9 mouse cellular contexts compared by ENCODE assay signal in genomic region chr9:63997439-63997838, GRCm38 (mm10). TPM values are rescaled to one million over a fixed set of nuclear protein-coding genes. Genes with fewer than 3 reads are reported as not detected.
DNase-seq lines count a peak whose midpoint lies in the region; ATAC-seq and TF ChIP-seq lines count a peak whose summit lies in the region.
"Had no signal": no experiment of that assay in that cellular context is flagged by ENCODE, and none has a peak within 500 bp of the region (broad histone marks: within the 10 kb centered on the region; RNA-seq: fewer than 3 reads in every experiment).

No protein-coding gene starts in this region.

- intact Hi-C loops in heart, adult 2 months (cut with DNase I), result loop anchor here (2.0 kb wide), 1 partner anchor 19 kb away; no protein-coding TSS in a partner anchor
- intact Hi-C loops in heart, postnatal 10 days (cut with DNase I), result no loop called here

- no peak for TF ChIP-seq POLR2A in heart, adult 2 months (IDR thresholded peaks at IDR 0.05; ENCODE audit: insufficient read depth, low read depth, low read length)

- ATAC-seq in midbrain, embryonic 11.5 days (ENCODE audit: low FRiP score), result no peak
- ATAC-seq in midbrain, embryonic 16.5 days, result 0 out of 2 replicates have a peak, but pooled peaks have one; percentile 48

- TF ChIP-seq EP300 in heart, adult 2 months (IDR thresholded peaks at IDR 0.05; ENCODE audit: insufficient read depth, low read depth, low read length), result no peak

- DNase-seq in heart, adult 2 months, result no peak
- no peak for DNase-seq in heart, postnatal 10 days
- no peak for DNase-seq in midbrain, embryonic 10.5 days (ENCODE audit: low spot score)
- DNase-seq in midbrain, embryonic 11.5 days (ENCODE audit: low spot score, missing footprints), result no peak
- peak; percentile 34 for DNase-seq in gastrocnemius, postnatal 10 days
- DNase-seq in frontal cortex, postnatal 10 days (ENCODE audit: low spot score in 2 of 2), result no peak
- no peak for DNase-seq in frontal cortex, postnatal 14 days (ENCODE audit: low spot score in 2 of 2)

- no peaks in the 10 kb centered on the region for H3K27me3 ChIP-seq in heart, adult 2 months (ENCODE audit: control insufficient read depth, insufficient read depth, low read length)
- H3K27me3 ChIP-seq in midbrain, embryonic 10.5 days (ENCODE audit: low read depth, poor library complexity, severe bottlenecking), result no peaks in the 10 kb centered on the region
- no peaks in the 10 kb centered on the region for H3K27me3 ChIP-seq in midbrain, embryonic 11.5 days (ENCODE audit: control insufficient read depth, insufficient read depth, low read length)
- H3K27me3 ChIP-seq in midbrain, embryonic 16.5 days (ENCODE audit: control insufficient read depth, insufficient read depth, low read depth, low read length), result no peaks in the 10 kb centered on the region

- H3K9me3 ChIP-seq in midbrain, embryonic 10.5 days (replicated peaks), result no peaks in the 10 kb centered on the region
- no peaks in the 10 kb centered on the region for H3K9me3 ChIP-seq in midbrain, embryonic 11.5 days (ENCODE audit: control insufficient read depth, low read length)
- no peaks in the 10 kb centered on the region for H3K9me3 ChIP-seq in midbrain, embryonic 16.5 days (replicated peaks; ENCODE audit: control insufficient read depth, low read length, poor library complexity, severe bottlenecking)
- H3K9me3 ChIP-seq: megakaryocyte, embryonic 14.5 days had no signal

- no peaks in the 10 kb centered on the region for H3K79me2 ChIP-seq in heart, adult 2 months (replicated peaks; ENCODE audit: control insufficient read depth, insufficient read depth, low read length)

- no peak overlapping the region for H3K4me3 ChIP-seq in heart, adult 2 months
- no peak overlapping the region for H3K4me3 ChIP-seq in midbrain, embryonic 10.5 days
- no peak overlapping the region for H3K4me3 ChIP-seq in midbrain, embryonic 11.5 days (ENCODE audit: low read depth, low read length)
- H3K4me3 ChIP-seq in midbrain, embryonic 16.5 days (ENCODE audit: low read depth, low read length), result no peak overlapping the region
- H3K4me3 ChIP-seq: megakaryocyte, embryonic 14.5 days had no signal

- H3K9ac ChIP-seq in heart, adult 2 months (ENCODE audit: low read depth, low read length), result no peak overlapping the region
- no peak overlapping the region for H3K9ac ChIP-seq in midbrain, embryonic 11.5 days (ENCODE audit: low read length)
- no peak overlapping the region for H3K9ac ChIP-seq in midbrain, embryonic 16.5 days (ENCODE audit: low read depth, low read length)

- H3K36me3 ChIP-seq in heart, adult 2 months (ENCODE audit: control insufficient read depth, insufficient read depth, low read length), result no peaks in the 10 kb centered on the region
- peaks cover 65% of the 10 kb centered on the region for H3K36me3 ChIP-seq in midbrain, embryonic 10.5 days
- H3K36me3 ChIP-seq in midbrain, embryonic 11.5 days (ENCODE audit: control insufficient read depth, insufficient read depth, low read length), result no peaks in the 10 kb centered on the region
- H3K36me3 ChIP-seq in midbrain, embryonic 16.5 days (ENCODE audit: control insufficient read depth, insufficient read depth, low read length), result no peaks in the 10 kb centered on the region

- no peak overlapping the region for H3K4me2 ChIP-seq in midbrain, embryonic 11.5 days
- H3K4me2 ChIP-seq in midbrain, embryonic 16.5 days (ENCODE audit: low read length), result no peak overlapping the region

- peak; percentile 59 for TF ChIP-seq CTCF in heart, adult 2 months (IDR thresholded peaks at IDR 0.05)

- no peak overlapping the region for H3K27ac ChIP-seq in heart, adult 2 months
- peak overlapping the region; percentile 29; the same call in 1 of the 2 replicates for H3K27ac ChIP-seq in midbrain, embryonic 10.5 days (replicated peaks)
- no peak overlapping the region for H3K27ac ChIP-seq in midbrain, embryonic 11.5 days (ENCODE audit: low read depth, low read length)
- H3K27ac ChIP-seq in midbrain, embryonic 16.5 days (ENCODE audit: low read length), result peak overlapping the region; percentile 44; the same call in 1 of the 2 replicates

- peaks cover 5% of the 10 kb centered on the region; the same call in 1 of the 2 replicates for H3K4me1 ChIP-seq in heart, adult 2 months (ENCODE audit: control insufficient read depth, insufficient read depth, low read length)
- peaks cover 28% of the 10 kb centered on the region for H3K4me1 ChIP-seq in midbrain, embryonic 10.5 days
- H3K4me1 ChIP-seq in midbrain, embryonic 11.5 days (ENCODE audit: control insufficient read depth, insufficient read depth, low read length), result 0 out of 2 replicates have a peak, but pooled peaks cover 2% of the 10 kb centered on the region
- H3K4me1 ChIP-seq in midbrain, embryonic 16.5 days (ENCODE audit: control insufficient read depth, insufficient read depth, low read length), result 0 out of 2 replicates have a peak, but pooled peaks cover 4% of the 10 kb centered on the region

- WGBS in heart, adult 2 months, result 48% methylated on average over 4 of the region's 4 CpGs
- WGBS in midbrain, embryonic 10.5 days, result 72% methylated on average over 4 of the region's 4 CpGs
- WGBS in midbrain, embryonic 11.5 days, result 68% methylated on average over 4 of the region's 4 CpGs
- WGBS in midbrain, embryonic 16.5 days, result 63% methylated on average over 4 of the region's 4 CpGs

RNA-seq across cellular contexts. Expression of gene Smad6, which starts 24.4 kb away (rescaled TPM):
- total RNA-seq in heart, adult 2 months (2021), result 10 to 100 TPM; 11.0 to 15.1 TPM
- polyA plus RNA-seq in heart, adult 2 months (2012; rRNA removed), result 9.6 and 14.7 TPM in 2 replicates
- 10 to 100 TPM; 16.1 to 19.4 TPM for total RNA-seq in heart, postnatal 10 days (2021)
- polyA plus RNA-seq in midbrain, embryonic 10.5 days (2016; fragmentation: Nextera tagmentation; extraction: Ambion mirVana), result 3.8 and 4.4 TPM in 2 replicates
- 3.9 and 4.0 TPM in 2 replicates for polyA plus RNA-seq in midbrain, embryonic 11.5 days (2014; fragmentation: Nextera tagmentation; extraction: Ambion mirVana)
- total RNA-seq in gastrocnemius, postnatal 10 days (2021), result 1 to 10 TPM; 3.0 to 4.6 TPM
- polyA plus RNA-seq in midbrain, embryonic 16.5 days (2015; fragmentation: Nextera tagmentation; extraction: Ambion mirVana), result 0.99 and 1.0 TPM in 2 replicates

Comparison
In these comparisons a context has a peak if more than half of its experiments do, and no peak if none do; other contexts are left out.
1. H3K27ac ChIP-seq: peak in midbrain, embryonic 10.5 days (single experiment) and midbrain, embryonic 16.5 days (single experiment); none in heart, adult 2 months (single experiment) and midbrain, embryonic 11.5 days (single experiment).